Mouse (Mus musculus) forelimb bud, embryonic 11.5 days (tissue): ENCODE measurements around the gene H3f3b.

Source experiments
- DNase-seq: peaks from one replicate; pipeline ENCODE4 v3.0.0-alpha.2; 2012; ENCODE audit warnings: low read depth, low spot score

Gene H3f3b

GRCm38 (mm10) chr11:116027756-116028155, at the start of gene H3f3b:
Gene H3f3b (minus strand): TSS chr11:116027962.
- DNase-seq = no peak

- no peak for DNase-seq
Measured at GRCm38 (mm10) chr11:116076836-116077235, 49.1 kb upstream of the H3f3b start.

- no peak for DNase-seq
Measured at GRCm38 (mm10) chr11:116076266-116076540, 48.4 kb upstream of the H3f3b start.

- DNase-seq = no peak
Measured at GRCm38 (mm10) chr11:116075539-116076265, 47.9 kb upstream of the H3f3b start.

- no peak for DNase-seq
Measured at GRCm38 (mm10) chr11:116074436-116074991, 46.8 kb upstream of the H3f3b start.

- no peak for DNase-seq
Measured at GRCm38 (mm10) chr11:116072608-116073007, 44.8 kb upstream of the H3f3b start.

- no peak for DNase-seq
Measured at GRCm38 (mm10) chr11:116071510-116071909, 43.7 kb upstream of the H3f3b start.

- DNase-seq = no peak
Measured at GRCm38 (mm10) chr11:116065345-116065744, 37.6 kb upstream of the H3f3b start.

- no peak for DNase-seq
Measured at GRCm38 (mm10) chr11:116064187-116064867, 36.6 kb upstream of the H3f3b start.

- no peak for DNase-seq
Measured at GRCm38 (mm10) chr11:116063562-116063961, 35.8 kb upstream of the H3f3b start.

- DNase-seq = no peak
Measured at GRCm38 (mm10) chr11:116062521-116062920, 34.8 kb upstream of the H3f3b start.

- DNase-seq = no peak
Measured at GRCm38 (mm10) chr11:116061641-116062415, 34.1 kb upstream of the H3f3b start.

GRCm38 (mm10) chr11:116060596-116060995, 32.8 kb upstream of the H3f3b start:
- no peak for DNase-seq

- no peak for DNase-seq
Measured at GRCm38 (mm10) chr11:116059691-116060025, 31.9 kb upstream of the H3f3b start.

- no peak for DNase-seq
Measured at GRCm38 (mm10) chr11:116058868-116059690, 31.3 kb upstream of the H3f3b start.

- DNase-seq = no peak
Measured at GRCm38 (mm10) chr11:116058022-116058614, 30.4 kb upstream of the H3f3b start.

GRCm38 (mm10) chr11:116057237-116057881, 29.6 kb upstream of the H3f3b start:
- no peak for DNase-seq

GRCm38 (mm10) chr11:116055873-116056272, 28.1 kb upstream of the H3f3b start:
- no peak for DNase-seq

- DNase-seq = no peak
Measured at GRCm38 (mm10) chr11:116053510-116054229, 25.9 kb upstream of the H3f3b start.

GRCm38 (mm10) chr11:116050196-116050595, 22.4 kb upstream of the H3f3b start:
- no peak for DNase-seq
